Mouse (Mus musculus) CH12.LX (cell line): Measurements from ENCODE around the gene Zdhhc23. TPM values are rescaled to one million over a fixed set of nuclear protein-coding genes. Genes with fewer than 3 reads are reported as not detected.

Source experiments
- polyA plus RNA-seq: library from polyadenylated mRNA; unstranded; fragments of >175 nt; gene quantifications from 2 replicates; pipeline ENCODE4 v1.2.1, GENCODE M21; 2012; ENCODE audit warnings: low read depth; ENCODE audit not compliant: insufficient read length
- total RNA-seq, 2 experiments: library from RNA; depleted of rRNA; stranded (reverse); fragments of 300-350 nt in 1 of 2; fragments of >200 nt in 1 of 2; gene quantifications; 2 replicates each; pipeline ENCODE4 v1.2.3; 2012 to 2014

The Zdhhc23 gene
- total and polyA plus RNA-seq, 3 experiments = 0.20 to 0.68 (median 0.46) TPM

Other genes with a start within 250 kb of the Zdhhc23 start
- not detected in 2 replicates for gene Drd3, start 225.8 kb downstream of the Zdhhc23 start, total RNA-seq (2012; rRNA removed)
- gene Drd3, start 225.8 kb downstream of the Zdhhc23 start, total RNA-seq (2014; rRNA removed) = not detected in 2 replicates
- gene Drd3, start 225.8 kb downstream of the Zdhhc23 start, polyA plus RNA-seq = not detected in 2 replicates
- 8.7 and 9.3 TPM in 2 replicates for gene Ccdc191, start 90.0 kb downstream of the Zdhhc23 start, total RNA-seq (2012; rRNA removed)
- 9.6 and 45.7 TPM in 2 replicates for gene Ccdc191, start 90.0 kb downstream of the Zdhhc23 start, total RNA-seq (2014; rRNA removed)
- gene Ccdc191, start 90.0 kb downstream of the Zdhhc23 start, polyA plus RNA-seq = 11.3 and 15.5 TPM in 2 replicates
- 52.1 and 64.3 TPM in 2 replicates for gene Qtrt2, start 53.0 kb downstream of the Zdhhc23 start, total RNA-seq (2012; rRNA removed)
- 94.1 and 108 TPM in 2 replicates for gene Qtrt2, start 53.0 kb downstream of the Zdhhc23 start, total RNA-seq (2014; rRNA removed)
- gene Qtrt2, start 53.0 kb downstream of the Zdhhc23 start, polyA plus RNA-seq = 60.0 and 71.6 TPM in 2 replicates
- gene Gramd1c, start 83.6 kb upstream of the Zdhhc23 start, total RNA-seq (2012; rRNA removed) = 1.5 and 1.9 TPM in 2 replicates
- gene Gramd1c, start 83.6 kb upstream of the Zdhhc23 start, total RNA-seq (2014; rRNA removed) = 3.9 and 5.1 TPM in 2 replicates
- gene Gramd1c, start 83.6 kb upstream of the Zdhhc23 start, polyA plus RNA-seq = 3.1 and 3.5 TPM in 2 replicates
- 72.4 and 78.5 TPM in 2 replicates for gene Atp6v1a, start 159.9 kb upstream of the Zdhhc23 start, total RNA-seq (2012; rRNA removed)
- 104 and 113 TPM in 2 replicates for gene Atp6v1a, start 159.9 kb upstream of the Zdhhc23 start, total RNA-seq (2014; rRNA removed)
- gene Atp6v1a, start 159.9 kb upstream of the Zdhhc23 start, polyA plus RNA-seq = 71.2 and 75.0 TPM in 2 replicates
- 40.1 and 57.5 TPM in 2 replicates for gene Naa50, start 160.0 kb upstream of the Zdhhc23 start, total RNA-seq (2012; rRNA removed)
- gene Naa50, start 160.0 kb upstream of the Zdhhc23 start, total RNA-seq (2014; rRNA removed) = 121 and 122 TPM in 2 replicates
- gene Naa50, start 160.0 kb upstream of the Zdhhc23 start, polyA plus RNA-seq = 186 and 200 TPM in 2 replicates
- 4.8 and 5.2 TPM in 2 replicates for gene Usf3, start 193.5 kb upstream of the Zdhhc23 start, total RNA-seq (2012; rRNA removed)
- gene Usf3, start 193.5 kb upstream of the Zdhhc23 start, total RNA-seq (2014; rRNA removed) = 3.6 and 4.0 TPM in 2 replicates
- 5.0 and 8.5 TPM in 2 replicates for gene Usf3, start 193.5 kb upstream of the Zdhhc23 start, polyA plus RNA-seq